Mouse (Mus musculus) cerebellum, adult 11-12 months (tissue): ENCODE results near the gene Spg20.

Source experiments
- DNase-seq: peaks from one replicate; pipeline ENCODE4 v3.0.0; 2022

The Spg20 gene

DNA sequence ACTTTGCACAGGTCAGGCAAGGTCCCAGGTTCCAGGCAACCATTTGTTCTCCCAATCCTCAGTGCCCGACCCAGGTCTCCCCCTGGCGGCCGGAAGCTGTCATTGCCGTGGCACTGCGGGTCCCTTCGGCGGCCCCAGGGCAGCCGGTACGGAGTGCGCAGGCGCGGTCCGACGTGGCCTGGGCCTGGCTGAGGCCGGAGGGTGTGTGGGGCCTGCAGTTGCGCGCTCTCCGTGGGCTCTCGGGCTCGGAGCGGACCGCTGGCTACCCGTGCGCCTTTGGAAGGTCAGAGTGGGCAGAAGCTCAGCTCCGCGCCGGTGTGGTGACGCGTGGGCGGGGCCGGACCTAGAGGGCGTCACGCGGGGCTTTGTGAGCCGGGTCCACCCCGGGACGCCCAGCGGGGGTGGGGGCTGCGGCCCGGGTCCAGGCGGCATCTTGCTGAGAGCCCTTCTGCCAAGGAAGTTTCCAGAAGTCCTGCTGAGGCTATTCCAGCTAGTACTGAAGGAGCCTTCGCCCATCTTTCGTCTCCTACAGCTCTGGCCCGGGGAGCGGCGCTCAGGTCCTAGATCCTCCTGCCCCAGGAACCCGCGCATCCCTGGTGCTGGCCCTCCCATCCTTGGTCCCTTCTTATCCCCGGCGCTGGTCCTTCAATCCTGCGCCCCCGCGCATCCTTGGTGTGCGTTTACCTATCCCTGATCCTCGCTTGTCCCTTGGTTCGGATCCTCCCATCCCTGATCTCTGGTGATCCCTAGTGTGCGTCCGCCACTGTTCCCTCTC is at the start of gene Spg20:
TSS of gene Spg20 (plus strand) at position 174 of the 775 bp plus-strand sequence.
- DNase-seq = peak; percentile 96

- DNase-seq = no peak
Observed at GRCm38 (mm10) chr3:55062653-55063052, 49.3 kb upstream of the Spg20 start.

DNA sequence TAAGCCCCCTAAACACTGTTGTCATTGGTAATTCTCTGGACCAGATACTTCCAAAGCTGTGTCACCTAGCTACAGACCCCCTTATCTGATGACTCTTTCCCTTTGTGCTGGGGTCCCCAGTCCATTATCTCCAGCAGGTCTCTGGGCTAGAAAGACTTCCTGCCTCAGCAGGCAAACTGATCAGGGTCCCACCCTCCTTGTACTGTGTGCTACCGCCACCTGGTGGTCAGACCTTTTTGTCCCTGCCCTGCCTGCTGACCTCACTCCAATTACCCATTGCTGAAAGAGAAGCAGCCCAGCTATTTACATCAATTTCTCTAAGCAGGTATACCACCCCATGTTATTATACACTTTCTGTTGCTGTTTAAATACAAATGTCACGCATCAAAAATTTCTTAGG is 47.5 kb upstream of the Spg20 start:
- peak; percentile 27 for DNase-seq

DNA sequence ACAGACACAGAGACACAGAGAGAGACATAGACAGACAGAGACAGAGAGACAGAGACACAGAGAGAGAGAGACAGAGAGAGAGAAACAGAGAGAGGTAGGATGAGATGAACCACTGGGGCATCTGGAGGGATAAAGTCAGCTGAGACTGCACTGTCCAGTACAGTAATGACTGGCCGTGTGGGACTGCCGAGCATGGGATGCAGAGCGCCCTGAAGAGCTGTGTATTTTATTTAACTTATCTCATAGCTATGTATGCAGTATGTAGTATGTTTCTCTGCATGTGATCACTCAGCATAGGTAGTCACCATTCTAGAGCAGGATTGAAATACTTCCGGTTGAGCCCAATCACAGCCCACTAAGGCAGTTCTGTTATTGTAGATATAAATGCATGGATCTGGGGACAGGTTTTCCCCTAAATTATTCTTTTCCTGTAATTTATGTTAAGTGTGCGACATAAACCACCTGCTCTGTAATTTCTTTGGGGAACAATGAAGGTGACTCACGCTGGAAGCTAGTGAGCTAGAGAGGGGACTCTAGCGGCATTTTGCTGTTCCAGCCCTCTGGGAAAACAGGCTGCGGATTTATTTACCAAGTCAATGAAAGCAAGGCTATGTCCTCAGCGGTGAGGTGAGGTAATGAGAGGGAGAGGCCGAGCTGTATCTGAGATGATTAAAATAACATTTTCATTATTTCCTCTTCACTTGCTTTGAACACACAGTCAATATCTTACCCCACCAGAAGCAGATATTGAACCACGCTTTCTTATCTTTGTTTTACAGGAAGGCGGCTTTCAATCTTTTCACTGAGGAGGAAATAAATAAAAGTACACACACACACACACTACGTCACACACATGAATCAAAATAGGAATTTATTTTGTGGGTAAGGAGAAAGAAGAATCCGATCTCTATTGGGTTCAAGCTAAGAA is 45.9 kb upstream of the Spg20 start:
- DNase-seq = no peak

- no peak for DNase-seq
Observed at GRCm38 (mm10) chr3:55066666-55067023, 45.3 kb upstream of the Spg20 start.

GRCm38 (mm10) chr3:55067791-55068434 is 44.0 kb upstream of the Spg20 start:
- no peak for DNase-seq

- no peak for DNase-seq
Observed at GRCm38 (mm10) chr3:55074576-55075293, 37.2 kb upstream of the Spg20 start.

GRCm38 (mm10) chr3:55075294-55075648 is 36.6 kb upstream of the Spg20 start:
- DNase-seq = no peak

GRCm38 (mm10) chr3:55078233-55078632 is 33.7 kb upstream of the Spg20 start:
- no peak for DNase-seq

DNA sequence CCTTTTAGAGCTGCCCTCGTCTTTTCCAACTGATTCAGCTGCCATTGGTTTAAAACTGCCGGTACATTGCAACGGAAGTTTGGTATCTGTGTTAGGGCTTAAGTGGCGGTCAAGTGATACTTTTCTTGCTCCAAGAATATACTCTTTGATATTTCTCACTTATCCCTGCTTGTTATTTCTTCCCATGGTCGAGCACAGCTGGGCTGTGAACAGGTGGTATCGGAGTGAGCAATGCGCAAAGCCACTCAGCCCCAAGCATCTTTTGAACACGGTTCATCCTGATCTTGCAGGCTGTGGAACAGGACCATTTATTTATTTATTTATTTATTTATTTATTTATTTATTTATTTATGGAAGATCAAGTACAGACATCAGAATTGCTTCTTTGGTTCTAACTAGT is 32.3 kb upstream of the Spg20 start:
- no peak for DNase-seq

DNA sequence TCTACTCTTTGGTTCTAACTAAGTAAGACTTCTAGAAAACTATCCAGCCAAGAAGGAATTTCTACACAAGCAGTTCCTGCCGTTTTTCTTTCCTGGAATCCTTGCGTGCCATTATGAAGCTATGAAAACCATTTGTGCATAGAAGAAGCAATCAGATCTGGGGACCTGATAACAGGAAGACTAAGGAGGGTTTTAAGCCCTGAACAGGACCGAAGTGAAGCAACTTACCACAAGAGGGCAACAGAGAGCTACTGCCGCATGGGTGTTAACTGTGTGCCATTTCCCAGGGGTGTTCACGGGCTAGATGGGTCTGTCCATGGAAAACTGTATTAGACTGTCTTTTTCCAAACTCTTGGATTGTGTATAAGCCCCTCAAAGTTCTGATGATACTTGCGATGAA is 31.9 kb upstream of the Spg20 start:
- peak; percentile 64 for DNase-seq

DNA sequence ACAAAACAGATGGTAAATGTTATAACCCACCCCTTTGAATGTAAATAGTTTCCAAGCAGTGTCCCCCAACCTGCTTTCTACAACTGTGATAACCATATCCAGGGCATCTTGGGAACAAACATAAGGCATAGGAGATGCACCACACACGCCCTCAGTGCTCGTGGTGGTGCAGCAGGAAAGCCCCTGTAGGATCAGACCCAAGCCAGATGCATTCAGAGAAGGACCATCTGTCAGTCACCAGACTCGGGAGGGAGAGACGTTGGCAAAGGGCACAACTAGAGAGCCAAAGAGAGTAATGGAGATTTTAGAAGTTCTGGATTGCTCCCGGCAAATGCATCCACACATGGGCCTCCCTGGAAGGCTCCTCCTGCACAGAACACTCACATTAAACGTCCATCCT is 27.1 kb upstream of the Spg20 start:
- DNase-seq = no peak

- DNase-seq = peak; percentile 44
Observed at GRCm38 (mm10) chr3:55085716-55086115, 26.2 kb upstream of the Spg20 start.

- DNase-seq = no peak
Observed at GRCm38 (mm10) chr3:55086948-55087347, 25.0 kb upstream of the Spg20 start.

DNA sequence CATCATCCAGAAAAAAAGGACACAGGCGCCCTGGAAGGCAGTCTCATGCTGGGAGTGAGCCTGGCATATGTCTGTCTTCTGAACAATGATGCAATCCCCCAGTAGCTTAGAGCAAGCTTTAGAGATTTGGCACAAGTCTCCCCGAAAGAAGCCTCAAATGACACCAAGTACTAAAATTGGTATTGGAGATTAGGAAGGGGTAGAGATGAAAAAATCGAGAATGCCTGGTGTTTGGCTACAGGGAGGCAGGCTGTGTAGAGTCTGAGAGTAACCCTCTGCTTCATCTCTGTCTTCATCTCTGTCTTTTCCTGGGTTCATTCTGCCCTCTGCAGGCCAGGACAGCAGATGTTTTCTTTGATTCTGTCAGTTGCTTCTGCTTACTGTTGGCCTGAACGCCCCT is 24.5 kb upstream of the Spg20 start:
- DNase-seq = no peak

GRCm38 (mm10) chr3:55088359-55088758 is 23.5 kb upstream of the Spg20 start:
- no peak for DNase-seq

GRCm38 (mm10) chr3:55088843-55089242 is 23.1 kb upstream of the Spg20 start:
- DNase-seq = no peak

- no peak for DNase-seq
Observed at GRCm38 (mm10) chr3:55089291-55089690, 22.6 kb upstream of the Spg20 start.

GRCm38 (mm10) chr3:55093161-55093560 is 18.7 kb upstream of the Spg20 start:
- DNase-seq = no peak

GRCm38 (mm10) chr3:55095968-55096654 is 15.8 kb upstream of the Spg20 start:
- peak; percentile 36 for DNase-seq

DNA sequence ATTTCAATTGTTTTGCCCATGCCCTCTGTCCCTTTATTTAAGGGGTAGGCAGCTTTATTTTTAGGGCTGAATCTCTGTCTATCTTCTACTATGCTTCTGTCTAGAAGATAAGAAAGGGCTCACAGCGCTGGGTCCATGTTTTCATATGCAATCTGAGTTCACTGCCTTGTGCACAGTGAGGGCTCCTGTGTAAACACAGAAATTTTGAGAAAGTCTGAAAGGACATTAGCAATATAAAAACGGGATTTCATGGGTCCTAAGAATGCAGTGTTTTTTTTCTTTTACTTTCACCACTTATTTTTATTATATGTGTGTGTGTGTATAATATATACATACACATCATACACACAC is 15.3 kb upstream of the Spg20 start:
- no peak for DNase-seq

- no peak for DNase-seq
Observed at GRCm38 (mm10) chr3:55097186-55097585, 14.7 kb upstream of the Spg20 start.
